Mouse (Mus musculus): ENCODE measurements around the gene Auts2. TPM values are rescaled to one million over a fixed set of nuclear protein-coding genes. Genes with fewer than 3 reads are reported as not detected.

Auts2 gene
- total RNA-seq, 2 experiments from 2014 or later: 24.7 to 47.4 TPM

- DNase-seq: no peak
Measured at GRCm38 (mm10) chr5:132318026-132318765, 224.9 kb downstream of the Auts2 start.

GRCm38 (mm10) chr5:132316897-132317296 lies 226.2 kb downstream of the Auts2 start:
- DNase-seq: no peak

- no peak for DNase-seq
Measured at GRCm38 (mm10) chr5:132314300-132314699, 228.8 kb downstream of the Auts2 start.

GRCm38 (mm10) chr5:132307000-132307399 lies 236.1 kb downstream of the Auts2 start:
- DNase-seq: no peak

GRCm38 (mm10) chr5:132305354-132305934 lies 237.7 kb downstream of the Auts2 start:
- DNase-seq: no peak

- DNase-seq: no peak
Measured at GRCm38 (mm10) chr5:132302778-132303177, 240.4 kb downstream of the Auts2 start.

GRCm38 (mm10) chr5:132300794-132301193 lies 242.3 kb downstream of the Auts2 start:
- DNase-seq: no peak

GRCm38 (mm10) chr5:132299716-132300115 lies 243.4 kb downstream of the Auts2 start:
- no peak for DNase-seq

- no peak for DNase-seq
Measured at GRCm38 (mm10) chr5:132298996-132299395, 244.1 kb downstream of the Auts2 start.

- DNase-seq: no peak
Measured at GRCm38 (mm10) chr5:132297309-132297708, 245.8 kb downstream of the Auts2 start.

- no peak for DNase-seq
Measured at GRCm38 (mm10) chr5:132294469-132294868, 248.7 kb downstream of the Auts2 start.

GRCm38 (mm10) chr5:132292932-132293331 lies 250.2 kb downstream of the Auts2 start:
- DNase-seq: no peak

GRCm38 (mm10) chr5:132290606-132291535 lies 252.3 kb downstream of the Auts2 start:
- no peak for DNase-seq

- no peak for DNase-seq
Measured at GRCm38 (mm10) chr5:132283741-132284140, 259.4 kb downstream of the Auts2 start.

GRCm38 (mm10) chr5:132274098-132274898 lies 268.8 kb downstream of the Auts2 start:
- DNase-seq: no peak

- DNase-seq: no peak
Measured at GRCm38 (mm10) chr5:132272132-132272531, 271.0 kb downstream of the Auts2 start.

- no peak for DNase-seq
Measured at GRCm38 (mm10) chr5:132270896-132271295, 272.2 kb downstream of the Auts2 start.

GRCm38 (mm10) chr5:132270074-132270473 lies 273.1 kb downstream of the Auts2 start:
- DNase-seq: no peak

GRCm38 (mm10) chr5:132268351-132268967 lies 274.7 kb downstream of the Auts2 start:
- no peak for DNase-seq

- DNase-seq: no peak
Measured at GRCm38 (mm10) chr5:132265015-132265414, 278.1 kb downstream of the Auts2 start.

GRCm38 (mm10) chr5:132261750-132262149 lies 281.4 kb downstream of the Auts2 start:
- DNase-seq: no peak

- DNase-seq: no peak
Measured at GRCm38 (mm10) chr5:132258882-132259281, 284.3 kb downstream of the Auts2 start.
